Mouse (Mus musculus) E14TG2a.4 (cell line): ENCODE data around the gene Prkcb.

ENCODE experiments used
- H3K27me3 ChIP-seq: 2 replicates; pipeline ENCODE4 v1.6.1; 2014; ENCODE audit warnings: low read length, control low read depth; ENCODE audit not compliant: insufficient read depth
- H3K36me3 ChIP-seq: 2 replicates; pipeline ENCODE4 v1.6.1; 2014; ENCODE audit warnings: low read length, control low read depth; ENCODE audit not compliant: insufficient read depth
- H3K4me1 ChIP-seq: replicated peaks from 2 replicates; pipeline ENCODE4 v1.6.1; 2014; ENCODE audit warnings: low read depth, low read length, control low read depth
- H3K4me3 ChIP-seq: replicated peaks from 2 replicates; pipeline ENCODE4 v1.5.1; 2014; ENCODE audit warnings: mild to moderate bottlenecking, low read length
- H3K9me3 ChIP-seq: 2 replicates; pipeline ENCODE4 v1.6.1; 2014; ENCODE audit warnings: low read length, control low read depth
- CTCF ChIP-seq: conservative IDR thresholded peaks from 2 replicates; pipeline ENCODE4 v1.5.1; 2014; ENCODE audit warnings: low read length
- NANOG ChIP-seq: IDR thresholded peaks from 2 replicates; pipeline ENCODE4 v1.6.1; 2014; ENCODE audit warnings: borderline replicate concordance, low read length, mixed read lengths
- POU5F1 ChIP-seq: IDR thresholded peaks from 2 replicates; pipeline ENCODE4 v1.6.1; 2014; ENCODE audit warnings: low read length, borderline replicate concordance

The Prkcb gene

GRCm38 (mm10) chr7:122477566-122478564 lies 189.3 kb downstream of the Prkcb start:
- H3K4me3 ChIP-seq, result 0 out of 2 replicates have a peak overlapping the region, but pooled peaks have one; percentile 5
- H3K4me1 ChIP-seq, result peaks cover 49% of the 10 kb centered on the region
- peaks cover 16% of the 10 kb centered on the region for H3K9me3 ChIP-seq
- no peaks in the 10 kb centered on the region for H3K36me3 ChIP-seq
- peaks cover 14% of the 10 kb centered on the region for H3K27me3 ChIP-seq
- TF ChIP-seq POU5F1 (peak; percentile 80), NANOG (peak; percentile 0; the same call in 1 of the 2 replicates), CTCF (no peak)

DNA sequence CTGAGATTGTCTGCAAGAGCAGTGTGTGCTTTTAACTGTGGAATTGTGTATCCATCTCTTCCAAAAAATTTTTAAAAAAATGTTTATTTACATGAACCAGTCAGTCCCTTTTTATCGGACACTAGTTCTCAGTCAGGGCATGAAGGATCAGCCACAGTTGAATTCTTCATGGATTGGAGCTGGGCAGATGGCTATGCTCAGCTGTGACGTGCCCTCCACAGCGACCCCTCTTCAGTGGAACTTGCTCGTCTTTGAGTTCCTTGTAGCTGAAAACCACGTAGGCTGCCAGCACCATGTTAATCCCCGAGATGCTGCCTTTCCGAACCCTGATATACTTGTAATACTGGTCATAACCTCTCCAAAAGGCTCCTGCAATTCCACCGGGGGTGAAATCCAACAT lies 195.4 kb downstream of the Prkcb start:
- Histone ChIP-seq H3K36me3 (no peaks in the 10 kb centered on the region), H3K4me1 (peaks cover 31% of the 10 kb centered on the region), H3K9me3 (peaks cover 20% of the 10 kb centered on the region), H3K27me3 (peaks cover 17% of the 10 kb centered on the region; the same call in 1 of the 2 replicates), H3K4me3 (no peak overlapping the region)
- TF ChIP-seq NANOG, result no peak
- TF ChIP-seq CTCF, result no peak

- TF ChIP-seq POU5F1, result no peak
- no peak for TF ChIP-seq CTCF
- TF ChIP-seq NANOG, result no peak; the same call in 1 of the 2 replicates
- H3K36me3 ChIP-seq, result no peaks in the 10 kb centered on the region
- H3K4me1 ChIP-seq, result peaks cover 25% of the 10 kb centered on the region
- no peak overlapping the region; the same call in 1 of the 2 replicates for H3K4me3 ChIP-seq
- H3K9me3 ChIP-seq, result peaks cover 9% of the 10 kb centered on the region
- peaks cover 6% of the 10 kb centered on the region; the same call in 1 of the 2 replicates for H3K27me3 ChIP-seq
Measured at GRCm38 (mm10) chr7:122487929-122488571, 199.5 kb downstream of the Prkcb start.

DNA sequence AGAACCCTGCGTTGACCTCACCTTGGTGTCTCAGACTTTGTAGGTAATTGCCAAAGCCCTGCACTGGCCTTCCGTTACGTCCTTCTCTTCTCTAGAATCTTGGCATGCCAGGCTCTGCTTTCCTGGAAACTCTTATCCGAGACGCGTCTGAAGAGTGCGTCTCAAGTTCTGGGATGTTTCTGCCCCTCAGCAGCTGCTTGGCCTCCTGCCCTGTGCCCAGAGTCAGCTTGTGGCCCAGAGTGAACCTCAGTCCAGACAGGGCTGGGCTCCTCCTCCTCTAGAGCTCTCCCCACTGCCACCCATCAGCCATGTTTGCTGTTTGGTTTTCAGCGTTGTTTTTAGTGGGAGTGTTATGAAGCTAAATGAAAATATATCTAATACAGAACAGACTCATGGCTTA lies 203.5 kb downstream of the Prkcb start:
- Histone ChIP-seq H3K4me1 (peaks cover 28% of the 10 kb centered on the region), H3K36me3 (no peaks in the 10 kb centered on the region), H3K4me3 (no peak overlapping the region), H3K27me3 (peaks cover under 1% of the 10 kb centered on the region; the same call in 1 of the 2 replicates), H3K9me3 (no peaks in the 10 kb centered on the region)
- TF ChIP-seq POU5F1, result no peak
- TF ChIP-seq NANOG, result no peak
- no peak for TF ChIP-seq CTCF

- Histone ChIP-seq H3K4me1 (peaks cover 21% of the 10 kb centered on the region), H3K27me3 (no peaks in the 10 kb centered on the region), H3K4me3 (no peak overlapping the region), H3K9me3 (no peaks in the 10 kb centered on the region), H3K36me3 (no peaks in the 10 kb centered on the region)
- TF ChIP-seq CTCF (no peak), POU5F1 (no peak), NANOG (no peak)
Measured at GRCm38 (mm10) chr7:122492936-122493335, 204.4 kb downstream of the Prkcb start.

DNA sequence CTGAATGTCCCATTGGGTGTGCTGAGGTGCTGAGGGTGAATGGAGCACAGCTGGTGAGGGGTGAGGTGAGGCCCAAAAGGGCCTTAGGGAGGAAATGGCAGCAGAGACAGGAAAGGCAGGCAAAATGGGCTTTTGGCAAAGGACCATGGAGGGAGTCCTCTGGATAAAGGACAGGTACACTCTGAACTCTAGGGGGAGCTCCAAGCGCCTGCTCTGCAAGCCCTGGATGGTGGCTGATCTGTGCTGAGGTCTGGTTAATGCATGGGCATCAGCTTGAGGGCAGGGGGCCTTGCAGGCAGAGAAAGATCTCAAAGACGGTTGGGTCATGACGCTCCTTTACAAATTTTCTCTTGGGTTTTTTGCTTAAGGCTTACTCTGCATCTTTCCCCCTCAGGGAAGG lies 205.5 kb downstream of the Prkcb start:
- TF ChIP-seq POU5F1, result no peak
- no peak for TF ChIP-seq NANOG
- peak; percentile 58 for TF ChIP-seq CTCF
- Histone ChIP-seq H3K36me3 (no peaks in the 10 kb centered on the region), H3K9me3 (no peaks in the 10 kb centered on the region), H3K27me3 (peaks cover 4% of the 10 kb centered on the region; the same call in 1 of the 2 replicates), H3K4me1 (peaks cover 22% of the 10 kb centered on the region), H3K4me3 (no peak overlapping the region)

DNA sequence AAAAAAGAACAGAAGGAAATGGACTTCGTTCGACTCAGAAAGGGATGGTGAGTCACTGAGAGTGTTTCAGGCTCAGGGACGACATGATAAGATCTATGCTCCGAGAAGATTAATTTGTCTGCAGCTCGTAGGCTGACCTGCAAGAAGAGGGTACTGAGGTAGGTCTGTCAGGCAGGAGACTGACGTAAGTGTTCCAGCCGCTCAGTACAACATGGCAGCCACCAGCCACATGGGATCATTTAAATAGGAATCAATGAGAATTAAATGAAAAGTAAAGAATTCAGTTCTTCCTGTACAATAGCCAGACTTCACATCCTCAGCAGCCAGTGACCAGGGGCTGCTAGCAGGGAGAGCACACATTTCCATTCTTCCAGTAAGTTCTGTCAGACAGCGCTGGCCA lies 209.0 kb downstream of the Prkcb start:
- H3K27me3 ChIP-seq, result peaks cover 4% of the 10 kb centered on the region; the same call in 1 of the 2 replicates
- no peaks in the 10 kb centered on the region for H3K9me3 ChIP-seq
- no peak overlapping the region for H3K4me3 ChIP-seq
- no peaks in the 10 kb centered on the region for H3K36me3 ChIP-seq
- TF ChIP-seq NANOG, result no peak
- no peak for TF ChIP-seq CTCF
- no peak for TF ChIP-seq POU5F1
- H3K4me1 ChIP-seq, result peaks cover 15% of the 10 kb centered on the region

DNA sequence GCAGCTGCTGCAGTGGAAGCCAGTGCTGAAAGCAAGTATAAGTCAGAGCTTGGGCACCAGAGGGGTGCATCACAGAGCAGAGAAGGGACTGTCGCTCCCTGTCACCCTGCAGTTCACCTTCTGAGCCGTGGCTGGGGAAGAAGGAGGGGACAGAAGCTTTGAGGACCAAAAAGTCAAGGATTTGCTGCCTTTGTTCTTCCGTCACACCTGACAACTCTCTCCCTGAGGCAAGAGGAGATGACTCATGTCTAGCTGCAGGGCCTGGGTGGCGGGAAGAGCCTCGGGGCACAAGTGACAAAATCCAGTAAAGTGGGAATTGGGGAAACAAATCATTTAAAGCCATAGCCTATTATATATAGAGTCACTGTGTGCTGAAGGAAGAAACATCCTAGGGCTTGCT lies 209.9 kb downstream of the Prkcb start:
- no peak for TF ChIP-seq NANOG
- TF ChIP-seq POU5F1, result no peak
- TF ChIP-seq CTCF, result no peak
- H3K4me1 ChIP-seq, result peaks cover 15% of the 10 kb centered on the region
- no peak overlapping the region for H3K4me3 ChIP-seq
- H3K27me3 ChIP-seq, result peaks cover 4% of the 10 kb centered on the region; the same call in 1 of the 2 replicates
- H3K36me3 ChIP-seq, result no peaks in the 10 kb centered on the region
- no peaks in the 10 kb centered on the region for H3K9me3 ChIP-seq
